21 mouse cellular contexts compared by ENCODE assay signal in genomic region chr16:43973606-43974220, GRCm38 (mm10). TPM values are rescaled to one million over a fixed set of nuclear protein-coding genes. Genes with fewer than 3 reads are reported as not detected.
DNase-seq lines count a peak whose midpoint lies in the region; ATAC-seq lines count a peak whose summit lies in the region.
"Had no signal": no experiment of that assay in that cellular context is flagged by ENCODE, and none has a peak within 500 bp of the region (broad histone marks: within the 10 kb centered on the region; RNA-seq: fewer than 3 reads in every experiment).

No protein-coding gene starts in this region.

- no peaks in the 10 kb centered on the region for H3K36me3 ChIP-seq in midbrain, embryonic 11.5 days (ENCODE audit: control insufficient read depth, insufficient read depth, low read length)
- no peaks in the 10 kb centered on the region for H3K36me3 ChIP-seq in midbrain, embryonic 10.5 days
- H3K36me3 ChIP-seq: embryonic facial prominence, embryonic 15.5 days; forebrain, embryonic 15.5 days; G1E; intestine, embryonic 15.5 days had no signal

- H3K4me2 ChIP-seq in midbrain, embryonic 11.5 days: no peak overlapping the region
- H3K4me2 ChIP-seq: embryonic facial prominence, embryonic 15.5 days; forebrain, embryonic 15.5 days; hindbrain, embryonic 14.5 days; intestine, embryonic 15.5 days had no signal

- H3K27me3 ChIP-seq in midbrain, embryonic 11.5 days (ENCODE audit: control insufficient read depth, insufficient read depth, low read length): no peaks in the 10 kb centered on the region; the same call in 1 of the 2 replicates
- H3K27me3 ChIP-seq in midbrain, embryonic 10.5 days (ENCODE audit: low read depth, poor library complexity, severe bottlenecking): peaks cover 22% of the 10 kb centered on the region
- H3K27me3 ChIP-seq: forebrain, embryonic 15.5 days; intestine, embryonic 15.5 days had no signal

- H3K4me1 ChIP-seq in midbrain, embryonic 11.5 days (ENCODE audit: control insufficient read depth, insufficient read depth, low read length): no peaks in the 10 kb centered on the region
- no peaks in the 10 kb centered on the region for H3K4me1 ChIP-seq in midbrain, embryonic 10.5 days
- H3K4me1 ChIP-seq: embryonic facial prominence, embryonic 15.5 days; forebrain, embryonic 15.5 days; hindbrain, embryonic 10.5 days; intestine, embryonic 15.5 days had no signal

- DNase-seq in heart, adult 11 months: peak; percentile 87
- no peak for DNase-seq in heart, postnatal 25 days (ENCODE audit: low spot score)
- peak; percentile 69 for DNase-seq in midbrain, embryonic 11.5 days (ENCODE audit: low spot score, missing footprints)
- DNase-seq in midbrain, embryonic 10.5 days (ENCODE audit: low spot score): no peak
- peak; percentile 10 for DNase-seq in fibroblast of lung, adult 2 months (ENCODE audit: low read depth)
- DNase-seq in yolk sac, embryonic 10.5 days (ENCODE audit: low spot score): no peak
- DNase-seq: adrenal gland, postnatal 14 days; cerebellum, adult 18-20 months; cerebellum, postnatal 10 days; embryo, embryonic 11 days; heart, postnatal 10 days; kidney, adult 18-20 months had no signal

- no peak overlapping the region for H3K27ac ChIP-seq in midbrain, embryonic 11.5 days (ENCODE audit: low read depth, low read length)
- H3K27ac ChIP-seq in midbrain, embryonic 10.5 days (replicated peaks): no peak overlapping the region
- H3K27ac ChIP-seq: embryonic facial prominence, embryonic 15.5 days; forebrain, embryonic 15.5 days; hindbrain, embryonic 10.5 days; hindbrain, embryonic 14.5 days; intestine, embryonic 15.5 days had no signal

- WGBS in midbrain, embryonic 11.5 days: 85% methylated on average over 22 of the region's 22 CpGs
- WGBS in midbrain, embryonic 10.5 days: 85% methylated on average over 22 of the region's 22 CpGs

- H3K9ac ChIP-seq in midbrain, embryonic 11.5 days (ENCODE audit: low read length): no peak overlapping the region
- H3K9ac ChIP-seq: embryonic facial prominence, embryonic 15.5 days; forebrain, embryonic 15.5 days; hindbrain, embryonic 14.5 days; intestine, embryonic 15.5 days had no signal

- H3K4me3 ChIP-seq in midbrain, embryonic 11.5 days (ENCODE audit: low read depth, low read length): no peak overlapping the region
- no peak overlapping the region for H3K4me3 ChIP-seq in midbrain, embryonic 10.5 days
- H3K4me3 ChIP-seq: embryonic facial prominence, embryonic 15.5 days; erythroblast, embryonic 14.5 days; forebrain, embryonic 15.5 days; hindbrain, embryonic 10.5 days; intestine, embryonic 15.5 days had no signal

- no peaks in the 10 kb centered on the region for H3K9me3 ChIP-seq in midbrain, embryonic 11.5 days (ENCODE audit: control insufficient read depth, low read length)
- no peaks in the 10 kb centered on the region for H3K9me3 ChIP-seq in midbrain, embryonic 10.5 days (replicated peaks)
- H3K9me3 ChIP-seq: embryonic facial prominence, embryonic 15.5 days; forebrain, embryonic 15.5 days; G1E; hindbrain, embryonic 10.5 days; intestine, embryonic 15.5 days had no signal

- no peak for ATAC-seq in midbrain, embryonic 11.5 days (ENCODE audit: low FRiP score)
- no peak for ATAC-seq in cerebellum, adult (ENCODE audit: insufficient number of reproducible peaks, low FRiP score, low TSS enrichment)
- ATAC-seq: activated CD4-positive, CD25-positive, alpha-beta regulatory T cell, adult 4 months; forebrain, embryonic 15.5 days; intestine, embryonic 15.5 days had no signal

- intact Hi-C loops in heart, postnatal 25 days (cut with DNase I): no loop called here

RNA-seq across cellular contexts. Expression of gene Zdhhc23, which starts 5.9 kb away (rescaled TPM):
- under 1 TPM; 0.28 to 0.52 TPM for total RNA-seq in heart, postnatal 25 days (2021)
- polyA plus RNA-seq in midbrain, embryonic 11.5 days (2014; fragmentation: Nextera tagmentation; extraction: Ambion mirVana): 0.20 and 0.46 TPM in 2 replicates
- 0.17 and 0.40 TPM in 2 replicates for polyA plus RNA-seq in midbrain, embryonic 10.5 days (2016; fragmentation: Nextera tagmentation; extraction: Ambion mirVana)

RNA-seq across cellular contexts. Expression of gene Qtrt2, which starts 47.1 kb away (rescaled TPM):
- total RNA-seq in heart, postnatal 25 days (2021): 10 to 100 TPM; 15.4 to 15.5 TPM
- polyA plus RNA-seq in midbrain, embryonic 11.5 days (2014; fragmentation: Nextera tagmentation; extraction: Ambion mirVana): 39.4 and 39.9 TPM in 2 replicates
- polyA plus RNA-seq in midbrain, embryonic 10.5 days (2016; fragmentation: Nextera tagmentation; extraction: Ambion mirVana): 32.2 and 32.5 TPM in 2 replicates

Comparison
In these comparisons a context has a peak if more than half of its experiments do, and no peak if none do; other contexts are left out.
1. DNase-seq: peak in heart, adult 11 months (single experiment), midbrain, embryonic 11.5 days (single experiment) and fibroblast of lung, adult 2 months (single experiment); none in heart, postnatal 25 days (single experiment), midbrain, embryonic 10.5 days (single experiment) and yolk sac, embryonic 10.5 days (single experiment).